Mouse (Mus musculus): ENCODE measurements around the gene Iah1.

The Iah1 gene

GRCm38 (mm10) chr12:21315923-21316868 lies at the start of gene Iah1:
TSS of gene Iah1 (plus strand) at chr12:21316389.
- peak; percentile 82 for DNase-seq (ENCODE audit: low spot score)

GRCm38 (mm10) chr12:21266784-21267098 lies 49.4 kb upstream of the Iah1 start:
- DNase-seq (ENCODE audit: low spot score): no peak

- no peak for DNase-seq (ENCODE audit: low spot score)
Observed at GRCm38 (mm10) chr12:21268083-21268616, 48.0 kb upstream of the Iah1 start.

- DNase-seq (ENCODE audit: low spot score): no peak
Observed at GRCm38 (mm10) chr12:21274446-21274845, 41.7 kb upstream of the Iah1 start.

GRCm38 (mm10) chr12:21277352-21277864 lies 38.8 kb upstream of the Iah1 start:
- DNase-seq (ENCODE audit: low spot score): no peak

GRCm38 (mm10) chr12:21284761-21285441 lies 31.3 kb upstream of the Iah1 start, which contains the start of gene Cpsf3:
TSS of gene Cpsf3 (plus strand) at chr12:21285391.
- no peak for DNase-seq (ENCODE audit: low spot score)

GRCm38 (mm10) chr12:21285508-21286242 lies 30.5 kb upstream of the Iah1 start:
- DNase-seq (ENCODE audit: low spot score): no peak

GRCm38 (mm10) chr12:21286243-21286622 lies 30.0 kb upstream of the Iah1 start, which contains the start of gene Itgb1bp1:
TSS of gene Itgb1bp1 (minus strand) at chr12:21286284.
- DNase-seq (ENCODE audit: low spot score): peak; percentile 99

GRCm38 (mm10) chr12:21286712-21287650 lies 29.2 kb upstream of the Iah1 start:
- DNase-seq (ENCODE audit: low spot score): peak; percentile 29

- DNase-seq (ENCODE audit: low spot score): no peak
Observed at GRCm38 (mm10) chr12:21288716-21289395, 27.3 kb upstream of the Iah1 start.

- no peak for DNase-seq (ENCODE audit: low spot score)
Observed at GRCm38 (mm10) chr12:21289651-21290050, 26.5 kb upstream of the Iah1 start.

- no peak for DNase-seq (ENCODE audit: low spot score)
Observed at GRCm38 (mm10) chr12:21298856-21299255, 17.3 kb upstream of the Iah1 start.

- DNase-seq (ENCODE audit: low spot score): no peak
Observed at GRCm38 (mm10) chr12:21301324-21301723, 14.9 kb upstream of the Iah1 start.

GRCm38 (mm10) chr12:21301932-21302331 lies 14.3 kb upstream of the Iah1 start:
- DNase-seq (ENCODE audit: low spot score): no peak

GRCm38 (mm10) chr12:21302361-21302783 lies 13.8 kb upstream of the Iah1 start:
- no peak for DNase-seq (ENCODE audit: low spot score)

GRCm38 (mm10) chr12:21305741-21306140 lies 10.4 kb upstream of the Iah1 start:
- no peak for DNase-seq (ENCODE audit: low spot score)

GRCm38 (mm10) chr12:21306721-21307120 lies 9.5 kb upstream of the Iah1 start:
- DNase-seq (ENCODE audit: low spot score): no peak

GRCm38 (mm10) chr12:21312201-21312600 lies 4.0 kb upstream of the Iah1 start:
- no peak for DNase-seq (ENCODE audit: low spot score)

- DNase-seq (ENCODE audit: low spot score): peak; percentile 50
Observed at GRCm38 (mm10) chr12:21316869-21317265, 678 bp downstream of the Iah1 start.
